Mouse (Mus musculus): ENCODE results near the gene Efcab6. TPM values are rescaled to one million over a fixed set of nuclear protein-coding genes. Genes with fewer than 3 reads are reported as not detected.

Gene Efcab6
- polyA plus RNA-seq, 1 experiment from 2014 or later = 0.33 TPM

GRCm38 (mm10) chr15:83924656-83925055, 140.5 kb downstream of the Efcab6 start:
- Histone ChIP-seq H3K9me3 (ENCODE audit: low read depth, low read length) (no peaks in the 10 kb centered on the region), H3K4me3 (ENCODE audit: low read depth, low read length) (no peak overlapping the region), H3K4me2 (no peak overlapping the region), H3K9ac (no peak overlapping the region), H3K4me1 (ENCODE audit: insufficient read depth) (no peaks in the 10 kb centered on the region), H3K27ac (ENCODE audit: low read depth) (no peak overlapping the region), H3K27me3 (ENCODE audit: insufficient read depth, low read length) (no peaks in the 10 kb centered on the region), H3K36me3 (ENCODE audit: insufficient read depth) (no peaks in the 10 kb centered on the region)
- no peak for TF ChIP-seq CTCF (IDR thresholded peaks at IDR 0.05; ENCODE audit: low read depth)
- WGBS = 10% methylated on average over 4 of the region's 4 CpGs
- DNase-seq = peak; percentile 83
- no peak for ATAC-seq (ENCODE audit: insufficient read depth)

DNA sequence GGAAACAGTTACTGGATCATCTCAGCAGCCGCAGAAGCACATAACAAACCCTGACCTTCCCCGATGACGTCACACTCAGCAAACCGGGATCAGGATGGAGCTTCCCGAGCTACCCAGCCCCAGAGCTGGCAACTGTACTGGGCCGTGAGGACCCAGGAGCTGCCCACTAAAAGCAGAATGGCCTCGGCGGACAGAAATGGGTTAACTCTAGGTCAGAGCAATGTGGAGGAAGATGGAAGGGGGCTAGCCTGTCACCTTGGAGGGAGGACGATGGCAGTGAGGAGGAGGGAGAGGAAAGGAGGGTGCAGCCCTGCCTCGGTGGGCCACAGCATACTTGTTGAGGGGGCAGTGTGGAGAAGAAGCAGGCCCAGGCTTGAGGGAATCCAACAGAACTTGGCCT, 149.8 kb downstream of the Efcab6 start:
- DNase-seq = no peak
- Histone ChIP-seq H3K4me2 (no peak overlapping the region), H3K9ac (no peak overlapping the region), H3K4me3 (ENCODE audit: low read depth, low read length) (no peak overlapping the region), H3K4me1 (ENCODE audit: insufficient read depth) (no peaks in the 10 kb centered on the region), H3K27ac (ENCODE audit: low read depth) (no peak overlapping the region), H3K27me3 (ENCODE audit: insufficient read depth, low read length) (no peaks in the 10 kb centered on the region), H3K9me3 (ENCODE audit: low read depth, low read length) (no peaks in the 10 kb centered on the region), H3K36me3 (ENCODE audit: insufficient read depth) (no peaks in the 10 kb centered on the region)
- ATAC-seq (ENCODE audit: insufficient read depth) = no peak
- 69% methylated on average over 10 of the region's 10 CpGs for WGBS
- TF ChIP-seq CTCF (IDR thresholded peaks at IDR 0.05; ENCODE audit: low read depth) = no peak

GRCm38 (mm10) chr15:83913028-83913714, 152.0 kb downstream of the Efcab6 start:
- Histone ChIP-seq H3K4me2 (no peak overlapping the region), H3K27ac (ENCODE audit: low read depth) (no peak overlapping the region), H3K36me3 (ENCODE audit: insufficient read depth) (no peaks in the 10 kb centered on the region), H3K9ac (no peak overlapping the region), H3K4me3 (ENCODE audit: low read depth, low read length) (no peak overlapping the region), H3K9me3 (ENCODE audit: low read depth, low read length) (no peaks in the 10 kb centered on the region), H3K4me1 (ENCODE audit: insufficient read depth) (no peaks in the 10 kb centered on the region), H3K27me3 (ENCODE audit: insufficient read depth, low read length) (no peaks in the 10 kb centered on the region)
- DNase-seq (no peak), ATAC-seq (ENCODE audit: insufficient read depth) (no peak)
- TF ChIP-seq CTCF (IDR thresholded peaks at IDR 0.05; ENCODE audit: low read depth) = no peak
- WGBS = 77% methylated on average over 14 of the region's 14 CpGs

DNA sequence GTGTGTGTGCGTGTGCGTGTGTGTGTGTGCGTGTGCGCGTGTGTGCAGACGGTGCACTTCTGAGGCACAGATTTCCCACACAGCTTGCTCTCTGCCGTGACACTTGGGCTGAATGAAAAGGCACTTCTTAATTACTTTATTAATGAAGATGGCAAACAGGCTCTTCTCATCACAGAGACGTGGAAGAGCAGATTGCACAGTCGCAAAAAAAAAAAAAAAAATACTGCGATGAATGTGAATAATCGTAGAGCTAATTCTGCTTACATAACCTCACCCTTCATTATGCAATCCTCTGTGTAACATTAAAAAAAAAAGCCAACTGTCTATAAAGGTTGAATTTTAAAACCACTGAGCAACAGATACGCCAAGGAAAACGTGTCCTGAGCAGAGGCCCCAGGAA, 158.7 kb downstream of the Efcab6 start:
- Histone ChIP-seq H3K4me3 (ENCODE audit: low read depth, low read length) (no peak overlapping the region), H3K27me3 (ENCODE audit: insufficient read depth, low read length) (no peaks in the 10 kb centered on the region), H3K36me3 (ENCODE audit: insufficient read depth) (no peaks in the 10 kb centered on the region), H3K4me1 (ENCODE audit: insufficient read depth) (no peaks in the 10 kb centered on the region), H3K27ac (ENCODE audit: low read depth) (no peak overlapping the region), H3K9me3 (ENCODE audit: low read depth, low read length) (no peaks in the 10 kb centered on the region), H3K9ac (no peak overlapping the region), H3K4me2 (no peak overlapping the region)
- DNase-seq (no peak), ATAC-seq (ENCODE audit: insufficient read depth) (no peak)
- no peak for TF ChIP-seq CTCF (IDR thresholded peaks at IDR 0.05; ENCODE audit: low read depth)
- WGBS = 75% methylated on average over 13 of the region's 13 CpGs

- Histone ChIP-seq H3K27me3 (ENCODE audit: insufficient read depth, low read length) (no peaks in the 10 kb centered on the region), H3K4me3 (ENCODE audit: low read depth, low read length) (no peak overlapping the region), H3K9ac (no peak overlapping the region), H3K4me1 (ENCODE audit: insufficient read depth) (no peaks in the 10 kb centered on the region), H3K4me2 (no peak overlapping the region), H3K9me3 (ENCODE audit: low read depth, low read length) (no peaks in the 10 kb centered on the region), H3K27ac (ENCODE audit: low read depth) (no peak overlapping the region), H3K36me3 (ENCODE audit: insufficient read depth) (no peaks in the 10 kb centered on the region)
- peak; percentile 13 for DNase-seq
- no peak for ATAC-seq (ENCODE audit: insufficient read depth)
- no peak for TF ChIP-seq CTCF (IDR thresholded peaks at IDR 0.05; ENCODE audit: low read depth)
- WGBS = 59% methylated on average over 9 of the region's 9 CpGs
Measured at GRCm38 (mm10) chr15:83897286-83897685, 167.9 kb downstream of the Efcab6 start.

GRCm38 (mm10) chr15:83896011-83896410, 169.2 kb downstream of the Efcab6 start:
- TF ChIP-seq CTCF (IDR thresholded peaks at IDR 0.05; ENCODE audit: low read depth) = no peak
- Histone ChIP-seq H3K4me2 (no peak overlapping the region), H3K9me3 (ENCODE audit: low read depth, low read length) (no peaks in the 10 kb centered on the region), H3K4me3 (ENCODE audit: low read depth, low read length) (no peak overlapping the region), H3K27me3 (ENCODE audit: insufficient read depth, low read length) (no peaks in the 10 kb centered on the region), H3K36me3 (ENCODE audit: insufficient read depth) (no peaks in the 10 kb centered on the region), H3K27ac (ENCODE audit: low read depth) (no peak overlapping the region), H3K9ac (no peak overlapping the region), H3K4me1 (ENCODE audit: insufficient read depth) (no peaks in the 10 kb centered on the region)
- 44% methylated on average over 9 of the region's 9 CpGs for WGBS
- ATAC-seq (ENCODE audit: insufficient read depth) = no peak
- DNase-seq = no peak

- Histone ChIP-seq H3K4me3 (ENCODE audit: low read depth, low read length) (no peak overlapping the region), H3K27me3 (ENCODE audit: insufficient read depth, low read length) (no peaks in the 10 kb centered on the region), H3K4me2 (no peak overlapping the region), H3K27ac (ENCODE audit: low read depth) (no peak overlapping the region), H3K36me3 (ENCODE audit: insufficient read depth) (no peaks in the 10 kb centered on the region), H3K9me3 (ENCODE audit: low read depth, low read length) (no peaks in the 10 kb centered on the region), H3K9ac (no peak overlapping the region), H3K4me1 (ENCODE audit: insufficient read depth) (no peaks in the 10 kb centered on the region)
- no peak for ATAC-seq (ENCODE audit: insufficient read depth)
- no peak for TF ChIP-seq CTCF (IDR thresholded peaks at IDR 0.05; ENCODE audit: low read depth)
- WGBS = 73% methylated on average over 7 of the region's 7 CpGs
- DNase-seq = no peak
Measured at GRCm38 (mm10) chr15:83894261-83894660, 170.9 kb downstream of the Efcab6 start.

Data from lung, embryonic 14.5 days (tissue).